Mouse (Mus musculus): ENCODE data around the gene Chn2. TPM values are rescaled to one million over a fixed set of nuclear protein-coding genes. Genes with fewer than 3 reads are reported as not detected.

The Chn2 gene
- polyA plus RNA-seq, 1 experiment from 2014 or later = 7.1 TPM

Other genes with a start within 250 kb of the Chn2 start
- gene Tril, start 218.7 kb upstream of the Chn2 start, polyA plus RNA-seq (2016; fragmentation: Nextera tagmentation; extraction: Ambion mirVana) = 7.5 and 15.3 TPM in 2 replicates
- gene Cpvl, start 60.9 kb upstream of the Chn2 start, polyA plus RNA-seq (2016; fragmentation: Nextera tagmentation; extraction: Ambion mirVana) = not detected in 2 replicates

All from heart, embryonic 10.5 days (tissue).